Mouse (Mus musculus): ENCODE data around the gene Gpld1.

Gene Gpld1

GRCm38 (mm10) chr13:24942512-24943282 is at the start of gene Gpld1:
Gpld1 (plus strand) TSS chr13:24943152.
- no peak for DNase-seq

DNA sequence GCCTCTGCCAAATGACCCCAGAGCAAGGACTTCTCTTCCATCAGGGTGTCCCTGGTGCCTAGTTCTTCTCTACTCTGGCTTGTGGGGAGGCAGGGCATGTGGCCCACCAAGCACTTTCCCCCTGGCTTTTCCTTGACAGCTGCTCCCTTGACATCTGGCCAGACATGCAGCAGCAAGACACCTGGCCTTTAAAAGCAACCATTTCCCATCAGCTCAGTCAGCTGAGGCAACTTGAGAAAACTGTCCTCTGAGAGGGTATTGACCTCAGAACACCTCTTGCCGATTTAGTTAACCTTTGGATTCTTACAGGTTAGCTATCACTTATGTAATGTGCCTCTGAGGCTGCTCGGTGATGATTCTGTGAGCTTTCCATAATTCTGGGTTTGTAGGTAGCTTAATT is 49.1 kb upstream of the Gpld1 start:
- peak in 1 of 2 experiments; percentile 18 for DNase-seq

DNA sequence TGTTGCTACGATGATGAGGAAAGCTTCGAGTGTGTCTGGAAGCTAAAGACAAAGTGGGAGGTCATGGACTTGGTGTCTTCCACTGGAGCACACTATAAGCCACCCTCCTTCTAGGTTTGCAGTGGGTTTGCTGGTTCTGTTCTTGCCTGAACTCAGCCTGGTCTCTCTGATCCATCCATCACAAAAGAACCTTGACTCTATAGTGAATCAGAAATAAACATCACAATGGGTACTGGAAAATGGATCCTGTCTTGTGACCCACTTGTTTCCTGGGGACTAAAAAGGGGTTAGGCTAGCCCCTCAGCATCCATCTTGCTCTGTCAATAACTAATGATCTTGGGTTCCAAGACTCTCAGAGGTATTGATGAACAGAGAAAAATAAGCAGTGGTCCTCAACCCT is 41.0 kb upstream of the Gpld1 start:
- no peak for DNase-seq

DNA sequence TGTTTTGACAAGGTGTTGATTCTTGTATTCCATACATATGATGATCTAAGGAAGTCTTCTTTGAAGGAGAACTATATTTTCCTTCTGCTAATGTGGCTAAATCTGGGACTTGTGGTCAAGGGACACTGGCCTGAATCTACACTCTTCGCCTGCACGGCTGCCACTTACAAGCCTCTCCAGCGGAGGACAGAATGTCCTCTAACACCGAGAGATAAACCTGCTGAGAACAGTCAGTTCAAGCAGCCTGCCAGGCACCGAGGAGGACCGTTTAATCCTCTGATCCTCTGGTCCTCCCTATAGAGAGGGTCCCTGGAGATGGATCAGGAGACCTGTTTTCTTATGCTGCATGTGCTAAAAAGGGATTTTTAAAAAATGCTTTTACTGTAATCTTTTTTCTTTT is 39.5 kb upstream of the Gpld1 start:
- DNase-seq: no peak

- no peak for DNase-seq
These were observed 37.5 kb upstream of the Gpld1 start for GRCm38 (mm10) chr13:24905422-24905821.

DNA sequence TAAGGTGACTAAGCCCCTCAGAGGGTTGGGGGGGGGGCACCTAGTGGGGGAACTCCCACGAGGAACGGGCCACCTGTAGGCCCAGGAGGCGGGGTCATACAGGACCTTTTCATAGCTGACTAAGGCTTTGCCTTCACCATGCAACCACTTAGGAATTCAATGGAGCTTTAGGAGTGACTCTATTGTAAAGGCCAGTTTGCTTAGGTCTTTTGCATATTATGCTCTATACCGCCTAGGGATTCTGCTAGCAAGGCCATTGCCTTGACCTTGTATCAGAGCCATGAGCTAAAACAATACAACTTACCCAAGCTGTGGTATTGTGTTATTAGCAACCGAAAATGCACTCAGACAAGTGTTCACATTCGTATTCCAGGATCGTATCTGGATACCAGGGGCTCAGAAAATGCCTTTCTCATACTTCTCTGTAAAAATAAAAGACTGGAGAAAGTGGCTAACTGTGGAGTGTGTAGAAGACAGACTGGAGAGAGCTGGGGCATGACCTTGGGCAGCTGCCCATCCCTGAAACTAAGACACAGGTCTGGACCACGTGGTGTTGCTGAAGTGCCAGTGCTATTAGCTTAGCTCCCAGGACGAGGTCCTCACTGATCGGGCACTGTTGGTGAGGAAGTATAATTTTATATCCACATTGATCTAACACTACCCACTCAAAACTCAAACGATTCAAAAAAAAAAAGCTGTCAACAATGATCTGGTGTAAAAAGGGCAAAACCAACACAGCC is 36.0 kb upstream of the Gpld1 start:
- DNase-seq: peak; percentile 17 to 25

DNA sequence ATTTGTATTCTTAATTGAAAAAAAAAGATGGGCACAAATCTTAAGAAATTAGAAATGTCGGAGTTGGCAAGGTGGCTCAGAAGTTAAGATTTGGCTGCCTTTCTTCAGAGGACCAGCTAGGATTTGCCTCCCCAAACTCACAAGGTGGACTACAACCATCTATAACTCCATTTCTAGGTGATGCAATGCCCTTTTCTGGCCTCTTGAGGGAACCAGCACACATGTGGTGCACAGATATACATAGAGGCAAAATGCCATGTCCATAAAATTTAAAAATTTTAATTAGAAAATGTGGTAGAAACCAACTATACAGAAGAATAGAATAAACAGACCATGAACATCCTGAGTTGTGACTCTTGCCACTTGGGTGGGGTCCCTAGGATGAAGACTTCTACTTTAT is 33.8 kb upstream of the Gpld1 start:
- DNase-seq: no peak

GRCm38 (mm10) chr13:24913576-24913975 is 29.4 kb upstream of the Gpld1 start:
- no peak for DNase-seq

DNA sequence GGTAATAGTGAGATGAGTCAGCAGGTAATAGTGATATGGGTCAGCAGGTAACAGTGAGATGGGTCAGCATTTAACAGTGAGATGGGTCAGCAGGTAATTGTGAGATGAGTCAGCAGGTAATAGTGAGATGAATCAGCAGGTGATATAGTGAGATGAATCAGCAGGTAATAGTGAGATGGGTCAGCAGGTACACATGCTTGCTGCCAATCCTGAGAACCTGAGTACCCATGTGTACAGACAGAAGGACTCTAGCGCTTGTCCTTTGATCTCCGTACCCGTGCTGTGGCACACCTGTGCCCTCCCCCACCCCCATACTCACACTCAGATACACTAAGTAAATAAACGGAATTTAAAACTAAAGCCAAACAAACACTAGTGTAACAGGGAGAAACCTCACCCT is 28.0 kb upstream of the Gpld1 start:
- no peak for DNase-seq

DNA sequence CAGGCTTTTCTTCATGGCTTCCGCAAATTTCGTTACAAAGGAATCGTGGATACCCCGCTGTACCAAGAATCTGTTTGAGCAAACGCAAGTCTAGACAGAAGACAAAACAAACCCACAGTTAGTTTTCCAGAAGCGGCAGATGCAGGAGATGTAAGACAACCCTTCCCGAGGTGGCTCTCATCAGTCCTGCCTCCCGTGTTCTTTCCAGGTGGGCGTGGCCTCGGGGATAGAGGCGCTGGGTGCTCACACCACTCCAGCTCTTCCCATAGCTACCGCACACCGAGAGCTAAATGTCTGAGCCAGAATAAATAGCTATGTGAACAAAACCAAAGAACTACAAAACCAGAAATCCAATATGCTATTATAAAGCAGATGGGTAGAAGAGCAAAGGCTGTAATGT is 27.1 kb upstream of the Gpld1 start:
- no peak for DNase-seq

DNA sequence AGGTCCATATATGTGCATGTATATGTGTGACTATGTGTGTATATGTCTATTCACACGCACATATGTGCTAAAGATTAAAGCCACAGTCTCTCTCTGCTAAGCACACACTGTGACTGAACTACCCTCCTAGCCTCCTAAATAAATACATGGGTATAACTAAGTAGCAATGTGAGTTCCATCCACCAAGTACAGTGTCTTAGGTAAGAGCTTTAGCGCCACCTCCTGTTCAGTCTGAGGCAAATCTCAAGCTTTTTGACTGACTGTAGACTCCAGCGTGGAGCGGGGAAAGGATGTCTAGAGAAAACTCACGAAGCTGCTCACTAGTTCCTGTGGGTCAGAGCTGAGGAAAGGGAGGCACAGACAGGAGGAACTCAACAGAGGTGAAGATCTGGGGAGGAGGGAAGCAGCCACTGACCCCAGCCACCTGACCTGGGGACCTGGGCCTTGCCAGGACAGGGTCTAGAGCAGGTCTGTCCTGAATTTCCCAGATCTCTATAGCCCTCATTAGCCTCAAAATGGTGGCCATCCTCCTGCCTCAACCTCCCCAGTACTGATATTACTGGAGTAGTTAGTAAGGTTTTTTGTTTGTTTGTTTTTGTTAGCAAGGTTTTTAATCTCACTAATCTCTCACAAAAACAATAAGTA is 22.5 kb upstream of the Gpld1 start:
- DNase-seq: peak; percentile 57 to 63

GRCm38 (mm10) chr13:24921281-24921680 is 21.7 kb upstream of the Gpld1 start:
- no peak for DNase-seq

GRCm38 (mm10) chr13:24923991-24924390 is 19.0 kb upstream of the Gpld1 start:
- DNase-seq: no peak

GRCm38 (mm10) chr13:24930591-24930990 is 12.4 kb upstream of the Gpld1 start:
- DNase-seq: no peak

DNA sequence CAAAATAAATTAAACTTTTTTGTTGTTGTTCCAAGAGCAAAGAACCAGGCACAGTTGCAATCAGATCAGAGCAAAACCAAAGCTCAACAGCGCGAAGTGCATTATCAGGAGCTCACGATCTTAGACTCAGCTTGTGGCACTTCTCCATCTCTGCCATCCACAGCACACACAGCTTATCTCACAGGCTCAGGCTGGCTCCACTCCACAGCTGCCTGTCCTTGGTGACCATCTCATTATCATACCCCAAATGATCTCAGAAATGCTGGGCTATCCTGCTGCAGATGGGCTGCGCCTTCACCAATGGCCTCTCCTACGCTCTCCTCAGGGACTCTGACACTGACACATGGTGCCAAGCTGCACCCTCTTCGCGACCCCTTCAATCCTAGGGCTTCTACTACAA is 9.8 kb upstream of the Gpld1 start:
- no peak for DNase-seq

DNA sequence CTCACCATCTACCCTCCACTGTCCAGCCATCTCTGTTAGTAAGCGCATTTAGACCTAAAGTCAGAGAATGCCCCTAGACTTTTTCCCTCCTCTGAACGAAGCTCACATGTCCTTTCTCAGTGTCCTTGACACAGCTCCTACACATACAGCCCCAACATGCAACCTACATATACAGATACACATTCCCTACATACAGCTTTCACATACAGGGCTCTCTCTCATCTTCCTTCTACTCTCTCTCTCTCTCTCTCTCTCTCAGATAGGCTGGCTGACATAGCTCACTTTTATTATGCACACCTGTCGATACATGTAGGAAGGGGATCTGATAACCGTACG is 6.2 kb upstream of the Gpld1 start:
- no peak for DNase-seq

- peak; percentile 85 to 90 for DNase-seq
These were observed 5.7 kb upstream of the Gpld1 start, which contains the start of gene Aldh5a1 for GRCm38 (mm10) chr13:24937108-24937838. Aldh5a1 (minus strand) TSS chr13:24937661.

DNA sequence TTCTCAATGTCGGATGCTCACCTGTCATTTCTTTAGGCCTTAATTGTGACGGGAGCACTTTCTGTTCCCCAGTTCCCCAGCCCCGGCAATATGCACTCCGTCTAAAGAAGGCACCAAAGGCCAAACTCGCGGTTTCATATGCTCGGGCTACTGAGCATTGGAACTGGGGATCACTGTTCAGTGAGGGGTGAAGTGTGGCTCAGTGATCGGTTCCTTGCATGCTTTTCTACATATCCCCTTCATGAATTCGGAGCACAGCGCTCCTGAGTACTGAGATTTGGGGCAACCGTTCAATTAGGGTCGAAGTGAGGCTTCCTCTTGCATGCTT is 5.1 kb upstream of the Gpld1 start:
- no peak for DNase-seq

DNA sequence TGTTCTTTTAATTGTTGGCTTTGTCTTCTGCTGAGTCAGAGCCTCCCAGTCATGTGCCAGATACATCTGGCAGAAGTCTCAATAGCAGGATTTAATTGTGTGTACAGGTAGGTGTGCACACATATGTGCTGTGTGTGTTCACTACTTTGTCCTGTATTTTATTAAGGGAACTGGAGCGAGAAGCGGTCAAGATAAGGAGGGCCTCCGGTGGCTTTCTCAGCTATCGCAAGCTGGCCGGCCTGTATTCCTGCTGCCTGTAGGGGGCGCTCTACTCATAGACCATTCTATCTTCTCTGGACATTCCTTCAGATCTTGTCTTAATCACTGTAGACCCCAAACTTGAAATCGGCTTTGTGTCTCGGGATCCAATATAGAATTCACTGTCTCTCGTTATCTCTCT is 4.3 kb upstream of the Gpld1 start:
- DNase-seq: peak; percentile 83 to 86

- DNase-seq: no peak
These were observed 3.5 kb upstream of the Gpld1 start for GRCm38 (mm10) chr13:24939472-24939871.

- no peak for DNase-seq
These were observed 351 bp downstream of the Gpld1 start for GRCm38 (mm10) chr13:24943303-24943702.

DNA sequence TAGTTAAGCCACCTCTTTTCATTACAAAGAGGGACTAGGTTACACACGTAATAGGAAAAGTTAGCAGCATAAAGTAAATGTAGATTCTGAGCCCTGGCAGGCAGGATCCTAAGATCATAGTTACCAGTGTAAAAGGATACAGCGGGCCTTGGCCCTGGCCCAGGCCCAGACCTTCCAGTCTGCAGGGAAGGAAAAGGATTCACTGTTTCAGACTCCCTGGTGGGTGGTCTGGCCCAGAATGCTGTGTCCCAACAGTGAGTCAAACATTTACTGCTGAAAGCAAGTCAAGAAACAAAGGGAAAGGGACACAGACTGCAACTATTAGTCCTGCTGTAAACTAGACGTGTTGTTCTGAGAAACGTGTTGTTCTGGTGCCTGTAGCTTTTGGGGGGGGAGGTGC is 2.6 kb downstream of the Gpld1 start:
- peak; percentile 43 to 57 for DNase-seq

GRCm38 (mm10) chr13:24947158-24947557 is 4.2 kb downstream of the Gpld1 start:
- DNase-seq: no peak
